Mouse (Mus musculus) erythroblast, adult 5-6 weeks (primary cell): Measurements from ENCODE around the gene Maml3. TPM values are rescaled to one million over a fixed set of nuclear protein-coding genes. Genes with fewer than 3 reads are reported as not detected.

Source experiments
- ATAC-seq: replicated peaks from 2 replicates; pipeline ENCODE4 v1.8.0; 2016; ENCODE audit warnings: moderate number of reproducible peaks, mild to moderate bottlenecking, moderate TSS enrichment, inconsistent platforms; ENCODE audit not compliant: poor library complexity, low FRiP score, severe bottlenecking
- total RNA-seq, 2 experiments: library from RNA; stranded (forward) in 1 of 2; stranded (reverse) in 1 of 2; fragments of 150-400 nt in 1 of 2; fragments of 200-764, 138-1000 nt in 1 of 2; gene quantifications; 2 replicates each; pipeline versions ENCODE4 v1.2.3 to v1.2.4; 2015 to 2017; ENCODE audit warnings: low replicate concordance in 2 of 2

Maml3 gene
- total RNA-seq, 2 experiments from 2014 or later = 1.3 to 3.3 TPM

DNA sequence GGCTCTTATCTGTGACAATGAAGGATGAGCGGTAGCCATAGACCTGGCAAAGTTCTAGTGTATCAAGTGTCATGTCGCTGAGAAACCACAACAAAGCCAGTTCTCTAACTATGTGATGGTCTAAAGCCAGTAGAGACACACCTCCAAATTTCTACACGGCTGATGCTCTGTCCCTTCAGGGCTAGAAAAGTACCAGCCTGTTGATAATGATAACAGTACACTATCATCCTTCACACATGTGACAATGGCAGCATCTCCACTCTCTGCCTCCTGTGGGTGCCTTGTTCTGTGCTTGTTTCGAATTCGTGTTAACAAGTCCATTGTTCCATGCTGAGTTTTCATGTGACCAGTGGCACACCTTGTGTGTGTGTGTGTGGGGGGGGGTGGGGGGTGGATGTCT is 180.2 kb downstream of the Maml3 start:
- ATAC-seq = no peak

DNA sequence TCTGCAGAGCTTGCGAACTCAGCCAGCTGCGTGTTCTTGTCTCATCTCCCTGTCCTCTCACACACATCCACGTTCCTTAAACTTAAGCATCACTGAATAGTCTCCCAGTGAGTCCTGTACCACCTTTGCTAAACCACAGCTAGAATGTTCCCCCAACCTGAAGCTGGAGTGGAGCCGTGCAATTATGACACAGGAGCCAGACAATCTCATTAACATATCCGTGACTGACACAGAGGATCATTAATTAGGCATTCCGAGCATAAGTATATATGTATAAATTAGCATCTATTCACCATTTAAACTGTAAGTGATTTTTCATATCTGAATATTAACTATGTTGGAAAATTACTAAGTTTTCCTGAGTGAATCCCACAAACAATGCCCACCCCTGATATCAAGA is 181.1 kb downstream of the Maml3 start:
- no peak for ATAC-seq

DNA sequence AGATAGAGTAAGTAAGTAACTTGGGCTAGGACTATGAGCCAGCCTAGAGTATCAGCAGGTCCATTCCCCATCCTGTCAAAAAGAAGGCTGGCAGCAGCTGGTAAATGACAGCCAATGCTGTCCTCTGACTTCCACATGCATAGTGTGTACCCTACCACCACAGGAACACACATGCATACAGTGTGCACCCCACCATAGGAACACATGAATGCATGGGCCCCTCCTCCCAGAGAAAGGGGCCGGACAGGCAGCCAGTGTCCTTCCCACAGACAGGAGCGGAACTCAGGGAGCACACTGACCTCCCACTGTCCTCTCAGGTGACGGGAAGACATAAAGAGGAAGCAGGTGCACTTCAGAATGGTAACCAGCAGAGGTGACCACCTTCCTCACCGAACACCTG is 188.0 kb downstream of the Maml3 start:
- no peak for ATAC-seq

DNA sequence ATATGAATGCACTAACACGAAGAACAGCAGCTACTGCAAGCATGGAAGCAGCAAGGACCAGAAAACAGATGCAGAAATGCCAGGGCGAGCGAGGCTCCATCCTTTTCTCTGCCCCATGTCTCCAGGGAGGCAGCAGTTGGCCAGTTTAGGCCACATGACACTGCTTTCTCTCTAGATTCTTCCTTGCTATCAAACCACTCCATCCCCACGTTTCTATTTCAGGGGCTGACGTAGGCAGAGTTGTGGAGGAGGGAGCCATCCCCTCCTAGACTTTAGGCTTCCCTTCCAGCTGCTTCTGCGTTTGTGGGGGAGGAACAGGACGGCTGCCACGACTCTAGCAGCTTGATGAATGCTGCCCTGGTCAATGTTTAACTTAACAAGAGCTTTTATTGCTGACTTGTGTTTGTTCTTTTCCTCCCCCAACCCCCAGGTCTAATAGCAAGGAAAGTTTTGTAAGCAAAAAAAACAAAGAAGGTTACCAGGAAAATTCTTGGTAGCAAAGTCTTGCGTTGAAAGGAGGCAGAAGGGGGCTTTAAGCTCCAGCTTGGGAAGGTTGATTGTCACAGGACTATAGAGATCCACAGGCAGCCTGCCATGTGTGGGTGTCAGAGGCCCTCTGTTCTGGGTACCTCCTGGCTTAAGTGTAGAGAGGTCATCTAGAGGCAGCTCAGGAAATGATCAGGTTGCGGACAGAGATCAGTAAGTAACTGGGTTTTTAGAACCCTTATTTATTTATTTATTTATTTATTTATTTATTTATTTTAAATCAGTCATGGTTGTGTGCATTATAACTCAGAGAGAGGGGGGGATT is 188.6 kb downstream of the Maml3 start:
- no peak for ATAC-seq

DNA sequence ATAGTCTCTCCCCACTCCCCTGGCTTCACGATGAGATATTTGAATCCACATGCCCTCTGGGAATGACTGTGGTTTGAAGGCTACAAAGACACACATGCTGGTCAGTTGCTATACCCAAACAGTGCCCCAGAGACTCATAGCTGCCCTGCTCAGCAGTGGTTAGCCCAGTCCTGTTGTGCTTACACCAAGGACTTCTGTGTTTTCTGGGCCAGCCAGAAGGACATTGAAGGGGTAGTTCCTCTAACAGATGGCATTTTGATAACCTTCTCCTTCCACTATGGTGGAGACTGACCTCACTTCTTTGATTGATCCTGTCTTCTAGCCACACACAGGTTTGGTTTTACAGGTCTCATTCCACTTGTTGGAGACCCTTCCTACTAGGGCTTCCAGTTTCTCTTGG is 189.5 kb downstream of the Maml3 start:
- no peak for ATAC-seq

DNA sequence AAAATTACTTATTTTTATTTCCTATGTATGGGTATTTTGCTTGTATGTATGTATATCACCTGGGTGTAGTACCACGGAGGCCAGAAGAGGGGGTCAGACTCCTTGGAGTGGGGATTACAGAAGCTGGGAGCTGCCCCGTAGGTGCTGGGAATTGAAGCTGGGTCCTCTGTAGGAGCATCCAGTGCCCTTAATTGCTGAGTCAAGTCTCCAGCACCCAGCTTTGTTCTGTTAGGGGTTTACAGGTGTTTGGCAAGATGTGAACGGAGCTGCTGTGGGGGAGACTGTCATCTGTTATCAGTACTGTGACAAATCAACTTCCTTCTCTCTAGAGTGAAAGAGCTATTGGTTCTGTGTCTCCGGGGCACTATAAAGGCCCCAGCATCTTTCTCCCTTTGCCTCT is 190.0 kb downstream of the Maml3 start:
- no peak for ATAC-seq

DNA sequence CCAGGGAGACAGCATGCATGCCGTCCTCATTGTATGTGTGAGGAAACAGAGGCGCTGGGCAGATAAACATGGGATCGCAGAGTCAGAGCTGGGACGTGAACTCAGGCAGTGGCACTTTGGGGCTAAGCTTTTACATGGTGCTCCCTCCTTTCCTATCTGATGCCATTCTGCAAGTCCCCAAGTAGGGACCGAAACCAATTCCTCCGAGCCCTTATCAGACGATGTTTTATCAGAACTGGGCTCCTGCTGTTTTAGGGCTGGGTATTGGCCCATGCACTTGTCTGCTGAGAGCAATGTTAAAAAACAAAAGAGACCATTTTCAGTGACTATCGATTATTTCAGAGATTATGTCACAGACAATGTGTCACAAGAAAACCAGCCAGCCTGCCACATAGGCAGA is 191.4 kb downstream of the Maml3 start:
- ATAC-seq = no peak

DNA sequence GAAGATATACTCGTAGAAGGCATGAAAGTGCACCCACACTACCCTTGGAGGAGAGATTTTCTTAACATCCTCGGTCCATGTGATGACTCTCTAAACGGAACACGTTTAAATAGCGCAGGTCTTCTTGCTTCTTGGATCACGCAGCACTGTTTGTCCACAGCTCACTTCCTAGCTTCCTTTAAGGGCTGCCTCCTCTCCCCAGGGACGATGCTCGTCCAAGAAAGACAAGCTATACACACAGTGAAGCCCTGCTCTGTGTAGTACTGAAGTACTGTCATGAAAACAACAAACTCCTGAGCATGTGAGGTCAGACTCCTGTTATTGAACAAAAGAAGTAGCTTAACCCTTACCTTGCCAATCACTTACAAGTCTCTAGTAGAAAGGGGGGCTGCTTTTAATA is 192.7 kb downstream of the Maml3 start:
- ATAC-seq = no peak

DNA sequence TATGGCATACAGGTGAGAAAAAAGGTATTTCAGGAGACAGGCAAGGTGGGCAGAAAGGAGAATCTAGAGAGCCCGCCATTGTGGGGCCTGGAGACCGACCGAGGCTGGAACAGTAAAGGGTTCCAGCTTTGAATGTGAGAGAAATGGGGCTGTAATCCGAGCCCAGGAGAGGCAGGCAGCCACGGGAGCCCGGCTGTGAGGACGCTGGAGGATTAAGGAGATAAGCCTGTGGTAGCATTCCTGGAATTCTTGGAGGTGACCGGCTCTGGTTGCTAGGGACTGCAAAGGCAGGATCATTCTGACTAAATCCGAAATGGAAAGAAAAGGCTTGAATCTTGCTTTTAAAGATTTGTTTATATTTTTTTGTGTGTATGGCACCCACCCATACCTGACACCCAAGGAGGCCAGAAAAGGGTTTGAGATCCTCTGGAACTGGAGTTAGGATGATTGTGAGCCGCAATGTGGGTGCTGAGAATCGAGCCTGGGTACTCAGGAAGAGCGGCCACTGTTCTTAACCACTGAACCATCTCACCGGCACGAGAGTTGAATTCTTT is 196.4 kb downstream of the Maml3 start:
- ATAC-seq = no peak

DNA sequence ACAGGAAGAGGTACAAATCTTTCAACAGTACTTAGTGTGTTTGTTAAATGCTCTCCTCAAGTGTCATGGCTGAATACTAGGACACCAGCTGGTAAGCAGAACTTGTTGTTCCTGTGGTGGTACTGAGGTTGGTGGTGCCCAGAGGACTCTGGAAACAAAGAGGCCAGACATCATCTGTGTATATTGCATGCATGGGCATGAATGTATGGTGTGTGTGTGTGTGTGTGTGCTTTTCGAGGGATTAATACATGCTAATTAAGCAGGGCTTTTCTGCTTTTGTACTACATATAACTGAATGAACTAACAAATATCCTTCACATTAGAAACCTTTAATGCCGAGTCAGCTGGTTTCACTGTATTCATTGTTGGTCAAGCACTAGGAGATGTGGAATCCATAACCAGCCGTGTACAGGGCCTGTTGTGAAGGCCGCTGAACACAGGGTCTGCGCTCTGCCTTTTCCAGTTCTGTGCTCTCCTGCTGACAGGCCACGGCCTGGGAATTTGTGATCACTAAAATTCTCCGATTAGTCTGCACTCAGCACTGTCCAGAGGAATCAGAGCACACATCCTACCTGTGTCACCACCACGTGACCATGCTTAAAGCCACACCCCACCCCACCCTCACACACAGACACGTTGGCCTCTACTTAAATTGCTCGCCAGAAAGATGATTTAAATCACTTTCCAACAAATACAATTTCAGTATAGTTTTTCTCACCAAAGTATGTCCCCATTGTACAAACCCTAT is 197.6 kb downstream of the Maml3 start:
- no peak for ATAC-seq

DNA sequence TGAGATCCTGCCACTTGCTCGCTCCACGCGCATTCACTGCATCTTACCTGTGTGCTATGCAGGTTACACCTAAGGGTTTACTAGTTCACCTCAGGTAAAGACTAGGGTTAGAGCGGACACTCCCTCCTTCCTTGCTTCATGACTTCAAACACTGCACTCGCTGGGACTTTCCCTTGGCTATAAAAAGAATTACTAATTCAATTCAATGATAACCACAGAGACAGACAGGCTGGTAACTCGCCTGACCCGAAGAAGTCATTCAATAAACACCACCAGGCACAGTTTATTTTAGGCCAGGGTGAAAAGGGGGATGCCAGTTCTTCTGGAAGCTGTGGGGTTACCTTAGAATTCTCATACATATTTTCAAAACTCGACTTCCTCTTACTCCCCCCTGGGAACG is 199.0 kb downstream of the Maml3 start:
- no peak for ATAC-seq

DNA sequence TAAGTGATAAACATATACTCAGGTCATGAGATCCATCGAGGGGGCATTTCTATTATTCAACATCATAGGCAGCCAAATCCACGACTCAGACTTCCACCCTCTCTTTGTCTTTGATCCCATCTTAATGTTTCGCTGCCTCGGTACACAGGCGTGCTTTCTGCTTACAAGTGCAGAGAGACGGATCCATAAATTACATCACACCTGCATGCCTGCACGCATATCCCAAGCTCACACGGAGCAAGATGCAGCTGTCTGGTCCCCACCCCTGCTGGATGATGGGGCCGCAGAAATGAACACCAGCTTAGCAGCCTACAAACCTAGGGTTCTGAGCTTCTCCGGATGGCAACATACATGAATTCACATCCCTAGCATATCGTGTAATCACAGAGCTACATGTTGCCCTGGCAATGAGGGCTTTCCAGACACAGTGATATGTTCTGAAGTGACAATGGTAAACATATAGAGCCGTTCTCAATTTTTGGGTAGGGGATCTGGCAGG is 200.5 kb downstream of the Maml3 start:
- no peak for ATAC-seq

DNA sequence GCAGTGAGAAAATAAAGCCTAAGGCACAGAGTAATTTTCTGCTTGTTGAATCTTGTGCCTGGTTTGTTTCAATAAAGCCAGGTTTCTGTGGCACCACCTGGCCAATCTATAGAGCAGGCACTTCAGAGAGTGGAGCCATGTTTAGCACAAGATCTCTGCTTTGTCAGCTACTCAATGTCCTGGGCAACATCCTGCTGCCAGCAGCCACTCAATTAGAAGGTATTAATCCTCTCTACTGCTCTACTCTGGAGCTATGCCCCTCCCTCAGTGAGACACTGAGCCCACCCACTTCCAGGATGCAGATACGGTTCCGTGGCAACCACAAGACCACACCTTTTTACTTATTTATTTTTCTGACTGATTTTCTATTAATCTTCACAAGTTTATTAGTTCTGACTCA is 203.7 kb downstream of the Maml3 start:
- ATAC-seq = no peak

DNA sequence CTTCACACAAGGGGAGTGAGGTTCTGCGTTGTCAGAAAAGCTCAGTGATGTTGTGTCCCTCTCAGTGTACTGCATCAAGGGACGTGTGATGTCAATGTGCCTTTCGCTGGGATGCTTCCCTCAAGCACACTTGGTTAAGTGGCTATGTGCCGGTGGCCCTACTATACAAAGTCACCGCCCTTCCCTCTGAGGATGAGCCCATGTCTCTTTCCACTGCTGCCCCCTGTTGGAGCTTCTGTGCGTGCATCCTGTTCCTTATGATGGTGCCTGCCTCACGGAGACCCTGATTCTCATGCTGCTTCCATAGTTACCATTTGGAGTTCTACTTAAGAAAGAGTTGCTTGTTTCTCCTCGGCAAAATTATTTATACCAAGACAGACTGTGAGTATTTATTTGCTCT is 210.4 kb downstream of the Maml3 start:
- ATAC-seq = no peak

DNA sequence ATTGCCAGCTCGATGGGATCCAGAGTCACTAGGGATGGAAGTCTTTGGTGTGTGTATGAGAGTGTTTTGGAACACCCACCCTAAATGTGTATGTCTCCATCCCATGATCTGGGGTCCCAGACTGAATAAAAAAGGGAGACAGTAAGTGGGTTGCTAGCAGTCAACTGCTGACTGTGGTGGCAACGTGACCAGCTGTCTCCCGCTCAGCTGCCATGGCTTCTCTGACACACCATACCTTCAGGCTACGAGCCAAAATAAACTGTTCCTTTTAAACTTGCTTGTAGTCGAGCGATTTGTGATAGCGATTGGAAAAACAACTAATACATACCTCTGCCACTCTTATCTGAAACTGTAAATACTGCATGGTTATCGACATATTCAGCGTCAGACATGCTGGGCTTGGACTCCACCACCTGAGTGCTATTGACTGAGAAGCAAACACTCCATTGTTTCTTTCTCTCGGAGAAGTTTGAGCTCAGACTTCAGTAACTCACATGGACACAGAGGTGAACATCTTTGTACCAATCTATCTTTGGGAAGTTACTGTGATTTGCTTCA is 213.2 kb downstream of the Maml3 start:
- ATAC-seq = no peak

DNA sequence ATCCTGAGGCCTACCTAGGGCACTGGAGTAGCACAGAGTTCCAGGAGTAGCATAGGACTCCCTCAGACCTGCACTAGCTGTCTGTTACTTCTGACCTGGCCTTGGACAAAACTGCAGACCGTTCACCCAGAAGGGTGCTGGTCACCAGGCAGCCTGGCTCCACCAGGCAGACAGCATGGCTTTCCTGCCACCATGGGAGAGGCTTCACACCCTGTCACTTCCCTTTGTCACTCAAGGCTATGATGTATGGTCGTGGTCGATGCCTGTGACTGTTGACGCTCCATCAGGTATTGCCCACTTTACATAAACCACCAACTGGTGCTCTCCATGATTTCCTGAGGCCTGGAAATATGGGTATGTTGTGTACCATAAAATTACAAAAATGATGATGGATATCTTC is 214.7 kb downstream of the Maml3 start:
- ATAC-seq = no peak

DNA sequence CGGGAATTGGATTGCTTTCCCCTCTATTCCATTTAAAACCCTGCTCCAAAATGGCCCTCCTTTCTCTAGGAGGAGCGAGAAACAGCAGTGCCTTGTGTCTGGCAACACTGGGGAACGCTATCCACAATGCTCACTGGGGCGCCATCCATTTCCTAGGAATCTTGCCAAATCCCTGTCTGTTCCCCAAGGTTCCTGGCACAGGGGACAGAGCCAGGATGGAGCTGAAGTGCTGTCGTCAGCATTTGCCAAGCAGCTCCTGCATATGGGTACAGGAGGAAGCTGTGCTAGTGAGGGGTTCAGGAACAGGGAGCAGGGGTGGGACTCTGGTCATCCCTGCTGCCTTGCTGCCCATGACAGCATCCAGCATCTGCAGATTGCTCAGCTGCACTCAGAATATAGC is 215.1 kb downstream of the Maml3 start:
- no peak for ATAC-seq

DNA sequence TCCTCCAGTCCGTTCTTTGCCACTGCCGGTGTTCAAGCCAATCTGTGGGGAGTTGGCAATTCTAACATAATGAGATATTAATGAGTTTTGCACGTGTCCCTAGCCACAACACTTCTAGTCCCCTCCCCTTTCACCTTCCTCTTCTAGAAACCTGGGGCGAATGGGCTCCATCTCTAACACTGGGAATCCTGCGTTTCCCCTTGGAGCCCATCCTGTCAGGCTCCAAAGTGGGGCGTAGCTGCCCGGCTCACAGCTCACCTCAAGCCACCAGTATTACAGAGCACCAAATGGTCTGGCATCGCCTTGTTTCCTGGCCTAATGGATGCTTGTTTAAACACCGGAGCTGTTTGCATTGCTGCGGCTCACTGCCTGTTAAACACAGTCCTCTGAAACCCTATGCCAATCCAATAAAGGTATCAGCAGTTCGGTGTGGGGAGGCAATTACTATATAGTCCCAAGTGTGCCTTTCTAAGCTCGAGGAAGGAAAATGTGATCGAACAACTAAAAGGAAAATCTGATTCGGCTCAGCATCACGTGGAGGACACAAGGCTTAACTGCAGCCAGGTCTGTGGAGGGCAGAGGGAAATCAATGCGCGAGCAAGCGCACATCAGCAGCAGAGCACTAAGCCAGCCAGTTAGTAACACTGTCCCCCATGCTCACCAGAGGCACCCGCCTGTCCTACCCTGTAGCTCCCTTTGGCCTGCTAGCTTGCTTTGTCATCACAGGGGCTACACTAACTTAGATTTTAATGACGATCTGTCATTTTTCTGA is 216.0 kb downstream of the Maml3 start:
- no peak for ATAC-seq

DNA sequence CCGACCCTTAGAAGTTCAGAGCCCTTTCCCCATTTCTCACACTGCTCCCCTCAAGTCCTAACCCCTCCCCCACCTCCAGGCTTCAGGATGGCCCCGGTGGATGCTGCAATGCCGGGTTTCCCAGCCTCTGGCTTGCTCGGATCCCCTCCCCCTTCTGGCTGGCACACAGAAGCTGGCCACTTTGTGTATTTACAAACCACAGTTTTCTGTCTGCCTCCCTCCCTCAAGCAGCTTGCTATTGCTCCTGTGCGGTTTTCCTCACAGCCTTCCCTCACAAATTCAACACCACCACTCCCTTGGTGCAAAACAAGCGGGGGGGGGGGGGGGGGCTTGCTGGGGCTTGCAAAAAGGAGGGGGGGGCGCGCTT is 216.6 kb downstream of the Maml3 start:
- ATAC-seq = no peak

DNA sequence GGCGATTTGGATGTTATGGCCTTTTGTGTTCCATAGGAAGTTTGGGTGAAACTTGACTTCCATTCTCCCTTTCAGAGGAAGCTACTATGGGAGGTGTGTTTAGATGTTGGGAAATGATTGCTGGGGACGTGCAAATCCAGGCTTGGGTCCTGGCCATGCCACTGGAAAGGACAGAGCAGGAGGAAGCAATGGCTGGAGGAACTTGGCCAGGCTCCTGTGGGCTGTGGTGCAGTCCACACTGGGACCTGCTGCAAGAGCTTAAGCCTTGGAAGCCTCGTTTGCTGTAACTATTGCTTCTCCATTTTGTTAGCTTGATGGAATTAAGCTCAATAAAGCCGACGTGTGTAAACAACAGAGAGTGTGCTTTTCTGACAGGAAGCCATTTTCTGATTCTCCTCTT is 219.0 kb downstream of the Maml3 start:
- ATAC-seq = no peak
